Mouse (Mus musculus): ENCODE measurements around the gene Epha10.

GRCm38 (mm10) chr4:124850933-124851658 is 29.6 kb upstream of the Epha10 start, which contains the start of gene 1110065P20Rik:
- TF ChIP-seq CTCF (IDR thresholded peaks at IDR 0.05; ENCODE audit: low read depth, low read length) (no peak), POLR2A (IDR thresholded peaks at IDR 0.05; ENCODE audit: extremely low read depth, insufficient read depth, low read length) (no peak)
